Mouse (Mus musculus) olfactory bulb, adult 2 months (tissue): ENCODE data around the gene Ccnb1. TPM values are rescaled to one million over a fixed set of nuclear protein-coding genes. Genes with fewer than 3 reads are reported as not detected.

Source experiments
- H3K27ac ChIP-seq: fragments of 200-500 bp; 2 replicates; pipeline ENCODE4 v1.5.1; 2012; ENCODE audit warnings: low read depth, low read length; ENCODE audit not compliant: insufficient read depth
- H3K4me1 ChIP-seq: fragments of 200-500 bp; 2 replicates; pipeline ENCODE4 v1.6.1; 2012; ENCODE audit warnings: low read length; ENCODE audit not compliant: control insufficient read depth, insufficient read depth
- H3K4me3 ChIP-seq: fragments of 200-500 bp; 2 replicates; pipeline ENCODE4 v1.5.1; 2012; ENCODE audit warnings: mild to moderate bottlenecking, low read depth, low read length, moderate library complexity; ENCODE audit not compliant: insufficient read depth
- CTCF ChIP-seq: fragments of 200-500 bp; IDR thresholded peaks from 2 replicates; pipeline ENCODE4 v1.5.1; 2012; ENCODE audit warnings: low read depth, mild to moderate bottlenecking, low read length, moderate library complexity; ENCODE audit not compliant: insufficient read depth
- POLR2A ChIP-seq: fragments of 200-500 bp; IDR thresholded peaks from 2 replicates; pipeline ENCODE4 v1.6.1; 2012; ENCODE audit warnings: mild to moderate bottlenecking, low read depth, low read length, moderate library complexity; ENCODE audit not compliant: insufficient read depth
- WGBS: fragments of 180-500 bp; shearing (Covaris S2); methylation state at CpG from one replicate; pipeline ENCODE4 v1.1.7; 2018; 5-methylcytosine and 5-hydroxymethylcytosine counted together
- polyA plus RNA-seq: library from polyadenylated mRNA; stranded (reverse); fragments of >200 nt; gene quantifications from 2 replicates; pipeline ENCODE4 v1.2.4, GENCODE M21; 2012; ENCODE audit warnings: low replicate concordance; ENCODE audit not compliant: missing spikeins, insufficient read depth, insufficient read length

Ccnb1 gene
- polyA plus RNA-seq, 1 experiment, result not detected

DNA sequence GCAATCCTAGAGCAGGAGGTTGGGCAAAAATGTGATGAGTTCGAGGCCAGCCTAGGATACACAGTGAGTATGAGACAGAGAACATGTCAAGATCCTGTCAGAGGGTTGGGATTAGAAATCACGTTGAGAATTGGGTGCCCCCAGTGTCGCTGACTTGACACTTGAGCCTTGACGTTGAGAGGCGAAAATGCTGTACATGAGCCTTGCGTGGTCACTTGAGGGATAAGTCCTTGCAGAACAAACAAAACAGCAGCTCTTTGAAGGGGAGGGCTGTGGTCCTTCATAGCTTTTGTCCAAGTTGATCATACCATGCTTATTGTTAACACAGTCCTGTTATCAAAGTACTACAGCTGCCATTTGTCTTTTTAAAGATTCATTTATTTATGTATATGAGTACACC lies 9.7 kb downstream of the Ccnb1 start:
- 66% methylated on average over 6 of the region's 6 CpGs for WGBS
- H3K4me1 ChIP-seq, result peaks cover 4% of the 10 kb centered on the region; the same call in 1 of the 2 replicates
- TF ChIP-seq CTCF (no peak), POLR2A (no peak)
- H3K4me3 ChIP-seq, result no peak overlapping the region
- no peak overlapping the region for H3K27ac ChIP-seq

DNA sequence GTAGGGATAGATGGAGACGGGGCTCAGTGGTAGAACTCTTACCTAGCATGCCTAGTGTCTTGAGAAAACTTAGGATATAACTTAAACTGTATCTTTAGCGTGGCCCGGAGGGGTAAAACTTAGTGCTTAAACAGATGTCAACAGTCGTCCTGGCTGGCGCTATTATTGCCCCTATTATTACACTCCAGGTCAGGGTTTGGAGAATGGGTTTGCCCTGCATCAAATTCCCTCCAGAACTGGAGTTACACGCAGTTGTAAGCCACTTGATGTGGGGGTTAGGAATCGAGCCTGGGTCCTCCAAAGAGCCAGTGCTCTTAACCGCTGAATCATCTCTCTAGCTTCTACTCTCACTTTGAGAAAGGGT lies 10.3 kb downstream of the Ccnb1 start:
- 2% methylated on average over 8 of the region's 8 CpGs for WGBS
- TF ChIP-seq CTCF, result no peak
- peaks cover 4% of the 10 kb centered on the region; the same call in 1 of the 2 replicates for H3K4me1 ChIP-seq
- no peak overlapping the region for H3K27ac ChIP-seq
- H3K4me3 ChIP-seq, result peak overlapping the region; percentile 54

DNA sequence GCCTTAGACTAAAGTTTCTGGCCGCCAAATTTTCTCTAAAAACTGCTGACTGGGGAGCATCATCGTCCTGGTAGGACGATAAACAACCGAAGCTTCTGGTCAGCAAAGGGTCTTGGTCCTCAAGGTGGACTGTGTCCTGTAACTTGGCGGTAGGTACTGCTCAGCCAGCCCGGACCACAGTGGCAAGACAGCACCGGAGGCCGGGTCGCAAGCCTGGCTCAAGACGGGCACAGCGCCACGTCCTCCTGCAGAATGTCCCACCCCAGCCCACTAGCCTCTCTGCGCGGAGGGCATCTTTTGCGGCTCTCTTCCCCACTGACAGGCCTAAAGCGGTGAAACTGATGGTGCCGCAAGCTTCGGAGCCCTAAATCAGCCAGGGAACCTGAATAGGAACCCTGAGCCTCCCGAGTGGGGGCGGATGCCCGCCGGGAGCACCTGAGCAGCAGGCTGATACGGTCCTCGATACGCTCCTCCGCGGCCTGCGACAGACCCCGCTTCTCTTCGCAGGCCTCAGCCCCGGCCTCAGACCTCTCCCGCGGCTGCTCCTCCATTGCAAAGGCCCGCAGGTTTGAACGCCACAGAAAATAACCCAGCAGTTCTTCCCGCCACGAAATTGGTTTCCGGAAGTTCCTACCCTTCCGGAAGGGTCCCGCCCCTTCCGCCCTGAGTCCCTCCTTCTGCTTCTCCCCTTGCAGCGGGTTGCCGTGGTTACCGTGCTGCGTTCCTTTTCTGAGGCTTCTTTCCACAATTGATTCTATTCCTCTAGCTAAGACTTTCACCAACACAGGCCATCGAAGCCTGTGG lies 10.9 kb downstream of the Ccnb1 start, which contains the start of gene Cenph:
Gene Cenph, minus strand, starts transcription at position 648 of the 804 bp plus-strand sequence.
- Histone ChIP-seq H3K4me1 (peaks cover 4% of the 10 kb centered on the region; the same call in 1 of the 2 replicates), H3K4me3 (peak within 1 kb of the TSS; percentile 54), H3K27ac (no peak within 1 kb of the TSS)
- no peak for TF ChIP-seq POLR2A
- no peak for TF ChIP-seq CTCF
- under 1% methylated on average over 46 of the region's 46 CpGs for WGBS

DNA sequence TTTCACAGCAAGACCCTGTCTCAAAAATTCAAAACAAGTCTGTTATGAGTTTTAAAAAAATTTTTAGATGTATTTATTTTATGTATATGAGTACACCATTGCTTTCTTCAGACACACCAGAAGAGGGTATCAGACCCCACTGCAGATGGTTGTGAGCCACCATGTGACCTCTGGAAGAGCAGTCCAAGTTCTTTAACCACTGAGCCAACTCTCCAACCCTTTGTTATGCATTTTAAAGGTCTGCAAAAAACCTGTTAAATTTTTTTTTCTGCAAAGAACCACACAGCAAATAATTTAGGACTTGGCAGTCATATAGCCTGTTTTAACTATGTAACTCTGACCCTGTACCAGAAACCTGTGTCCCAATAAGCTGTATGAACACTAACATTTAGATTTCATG lies 11.7 kb downstream of the Ccnb1 start:
- no peak for TF ChIP-seq POLR2A
- TF ChIP-seq CTCF, result no peak
- peaks cover 4% of the 10 kb centered on the region; the same call in 1 of the 2 replicates for H3K4me1 ChIP-seq
- no peak overlapping the region for H3K27ac ChIP-seq
- no peak overlapping the region for H3K4me3 ChIP-seq

DNA sequence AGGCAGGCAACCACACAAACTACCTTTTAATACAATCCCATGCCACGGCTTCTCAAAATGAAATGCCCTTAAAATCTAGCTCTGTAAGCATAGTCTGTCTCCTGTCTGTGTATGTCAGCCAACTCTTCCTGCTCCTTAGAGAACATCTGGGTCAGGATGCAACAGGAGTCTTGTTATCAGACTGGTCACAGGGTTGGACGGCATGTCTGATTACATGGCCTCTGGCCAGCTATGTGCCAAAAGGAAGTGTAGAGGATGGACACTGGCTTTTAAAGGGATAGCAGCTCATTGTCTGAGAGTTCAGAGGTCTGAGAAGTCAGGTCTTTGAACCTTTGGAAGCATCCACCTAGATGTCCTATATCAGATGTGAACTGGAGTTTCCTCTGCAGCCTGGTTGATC lies 31.0 kb downstream of the Ccnb1 start:
- no peak for TF ChIP-seq CTCF
- TF ChIP-seq POLR2A, result no peak
- no peak overlapping the region for H3K4me3 ChIP-seq
- H3K27ac ChIP-seq, result no peak overlapping the region
- WGBS, result 87% methylated on average over 2 of the region's 2 CpGs
- no peaks in the 10 kb centered on the region for H3K4me1 ChIP-seq

DNA sequence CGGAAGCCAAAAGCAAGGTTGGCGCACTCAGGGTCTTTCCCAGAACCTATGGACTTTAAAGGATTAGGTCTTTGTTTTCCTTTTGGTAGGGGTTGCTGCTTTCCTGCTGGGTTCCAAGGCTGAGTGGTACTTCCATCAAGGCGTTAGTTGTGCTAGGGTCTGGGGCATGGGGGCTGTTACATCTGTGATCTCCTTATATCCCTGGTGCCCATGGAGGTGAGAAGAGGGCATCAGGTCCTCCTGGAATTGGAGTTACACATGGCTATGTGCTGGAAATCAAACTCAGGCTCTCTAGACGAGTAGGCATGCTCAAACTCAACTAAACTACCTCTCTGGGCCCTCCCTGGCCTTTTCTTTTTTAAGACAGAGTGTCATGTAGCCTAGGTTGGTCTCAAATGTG lies 32.2 kb downstream of the Ccnb1 start:
- WGBS, result 71% methylated on average over 4 of the region's 4 CpGs
- no peaks in the 10 kb centered on the region for H3K4me1 ChIP-seq
- no peak overlapping the region for H3K27ac ChIP-seq
- H3K4me3 ChIP-seq, result no peak overlapping the region
- TF ChIP-seq CTCF (no peak), POLR2A (no peak)

DNA sequence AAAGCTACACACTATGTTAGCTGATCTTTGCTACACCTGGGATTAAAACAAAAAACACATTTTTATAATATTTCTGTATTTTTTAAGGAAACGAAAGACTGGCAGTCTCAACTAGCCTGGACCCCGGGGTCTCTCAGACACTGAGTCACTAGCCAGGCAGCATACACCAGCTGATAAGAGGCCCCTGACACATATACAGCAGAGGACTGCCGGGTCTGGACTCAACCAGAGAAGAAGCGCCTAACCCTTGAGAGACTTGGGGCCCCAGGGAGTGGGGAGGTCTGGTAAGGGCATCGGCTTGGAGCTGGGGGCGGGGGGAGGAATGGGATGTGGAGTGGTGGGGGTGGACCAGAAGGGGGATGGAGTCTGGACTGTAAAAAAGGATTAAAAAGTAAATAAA lies 33.4 kb downstream of the Ccnb1 start:
- H3K4me3 ChIP-seq, result no peak overlapping the region
- no peak overlapping the region for H3K27ac ChIP-seq
- H3K4me1 ChIP-seq, result no peaks in the 10 kb centered on the region
- TF ChIP-seq CTCF, result no peak
- no peak for TF ChIP-seq POLR2A
- WGBS, result 87% methylated on average over 6 of the region's 6 CpGs

DNA sequence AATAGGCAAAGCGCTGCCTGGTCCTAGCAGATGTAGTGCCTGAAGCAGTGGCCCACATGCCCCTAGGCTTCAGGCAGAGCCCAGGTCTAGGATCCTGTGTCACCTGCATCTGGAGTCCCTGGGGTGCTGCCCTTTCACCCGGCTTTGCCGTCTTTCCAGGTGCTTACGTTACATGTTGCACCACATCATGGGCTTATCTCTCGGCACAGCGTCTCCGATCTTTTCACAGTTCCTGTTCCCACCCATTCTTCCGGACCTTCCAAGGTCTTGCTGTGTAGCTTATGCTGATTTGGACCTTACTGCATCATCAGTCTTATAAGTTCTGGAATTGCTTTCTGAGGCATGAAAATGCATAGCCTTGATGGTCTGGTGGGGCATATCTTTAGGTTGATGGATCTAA lies 33.8 kb downstream of the Ccnb1 start:
- TF ChIP-seq CTCF (no peak), POLR2A (no peak)
- no peaks in the 10 kb centered on the region for H3K4me1 ChIP-seq
- WGBS, result 93% methylated on average over 8 of the region's 8 CpGs
- H3K4me3 ChIP-seq, result no peak overlapping the region
- H3K27ac ChIP-seq, result no peak overlapping the region

DNA sequence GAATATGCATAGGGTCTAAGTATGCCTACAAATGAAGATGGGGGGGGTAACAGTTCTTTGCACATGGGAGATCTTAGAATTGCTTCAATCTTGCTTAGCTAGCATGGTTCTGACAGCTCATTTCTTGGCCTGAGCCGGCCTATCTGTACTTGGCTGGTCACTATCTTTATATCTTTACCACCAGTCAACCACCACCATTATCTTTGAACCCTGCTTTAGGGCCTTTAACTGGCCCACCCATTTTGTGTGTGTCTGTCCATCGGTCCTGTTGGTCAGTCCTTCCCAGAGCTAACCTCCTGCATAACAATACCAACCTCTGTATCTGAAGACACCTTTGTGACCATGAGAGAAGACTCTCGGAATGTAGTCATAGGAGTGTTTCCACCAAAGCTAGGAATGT lies 35.0 kb downstream of the Ccnb1 start:
- Histone ChIP-seq H3K27ac (no peak overlapping the region), H3K4me1 (no peaks in the 10 kb centered on the region), H3K4me3 (no peak overlapping the region)
- 86% methylated on average over 3 of the region's 3 CpGs for WGBS
- no peak for TF ChIP-seq CTCF
- TF ChIP-seq POLR2A, result no peak

DNA sequence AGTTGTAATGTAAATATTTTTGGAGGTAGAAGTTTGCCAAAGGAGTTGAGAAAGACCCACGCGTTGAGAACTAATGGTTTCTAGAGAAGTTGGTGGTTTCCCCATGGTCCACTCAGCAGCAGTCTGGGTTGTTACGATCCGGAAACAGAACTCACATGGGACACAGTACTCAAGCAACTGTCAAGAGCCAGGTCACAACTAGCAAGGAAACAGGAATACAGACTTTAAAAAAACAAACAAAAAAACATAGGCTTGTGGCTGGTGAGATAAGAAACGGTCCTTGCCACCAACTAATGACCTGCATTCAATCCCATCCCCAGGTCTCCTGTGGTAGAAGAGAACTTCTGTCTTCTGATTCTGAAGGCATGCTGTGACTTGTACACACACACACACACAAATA lies 35.6 kb downstream of the Ccnb1 start:
- no peak for TF ChIP-seq POLR2A
- no peak for TF ChIP-seq CTCF
- no peaks in the 10 kb centered on the region for H3K4me1 ChIP-seq
- no peak overlapping the region for H3K27ac ChIP-seq
- no peak overlapping the region for H3K4me3 ChIP-seq
- 87% methylated on average over 5 of the region's 5 CpGs for WGBS
